Mouse (Mus musculus) urinary bladder, adult 2 months (tissue): ENCODE data around the gene Defa32. TPM values are rescaled to one million over a fixed set of nuclear protein-coding genes. Genes with fewer than 3 reads are reported as not detected.
"Not testable (repeated sequence)": the region's sequence is repeated elsewhere in the genome, so short reads cannot be mapped to it uniquely, and the experiment has no call there.

Source experiments
- DNase-seq: peaks from one replicate; pipeline ENCODE4 v3.0.0; 2022; ENCODE audit warnings: low spot score
- polyA plus RNA-seq: library from polyadenylated mRNA; depleted of rRNA; stranded (reverse); fragments of >200 nt; gene quantifications from 2 replicates; pipeline ENCODE4 v1.2.3, GENCODE M21; 2012; rRNA removed

Defa32 gene
- polyA plus RNA-seq = not detected in 2 replicates

DNA sequence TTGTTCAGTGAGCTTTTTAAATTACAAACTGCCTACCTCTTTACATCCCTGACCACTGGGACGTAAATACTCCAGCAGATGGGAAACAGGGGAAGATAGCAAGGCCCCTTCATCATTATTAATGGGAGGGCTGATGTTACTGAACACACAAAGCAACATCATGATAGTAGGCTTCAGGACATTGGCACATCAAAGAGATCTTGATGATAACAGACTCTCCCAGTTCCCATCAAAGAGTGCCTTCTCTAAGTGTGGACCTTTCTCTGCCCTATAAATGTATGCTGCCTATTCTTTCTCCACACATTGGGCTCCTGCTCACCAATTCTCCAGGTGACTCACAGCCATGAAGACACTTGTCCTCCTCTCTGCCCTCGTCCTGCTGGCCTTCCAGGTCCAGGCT is at the start of gene Defa32:
Gene Defa32 (plus strand): TSS at position 301 of the 400 bp plus-strand sequence.
- not testable (repeated sequence) for DNase-seq

DNA sequence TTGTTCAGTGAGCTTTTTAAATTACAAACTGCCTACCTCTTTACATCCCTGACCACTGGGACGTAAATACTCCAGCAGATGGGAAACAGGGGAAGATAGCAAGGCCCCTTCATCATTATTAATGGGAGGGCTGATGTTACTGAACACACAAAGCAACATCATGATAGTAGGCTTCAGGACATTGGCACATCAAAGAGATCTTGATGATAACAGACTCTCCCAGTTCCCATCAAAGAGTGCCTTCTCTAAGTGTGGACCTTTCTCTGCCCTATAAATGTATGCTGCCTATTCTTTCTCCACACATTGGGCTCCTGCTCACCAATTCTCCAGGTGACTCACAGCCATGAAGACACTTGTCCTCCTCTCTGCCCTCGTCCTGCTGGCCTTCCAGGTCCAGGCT is 19.9 kb upstream of the Defa32 start, which contains the start of gene Defa20:
Gene Defa20 (plus strand): TSS at position 301 of the 400 bp plus-strand sequence.
- DNase-seq = not testable (repeated sequence)

- DNase-seq = not testable (repeated sequence)
These were observed 36.3 kb downstream of the Defa32 start, which contains the start of gene Defa37 for GRCm38 (mm10) chr8:21565086-21565485. Defa37 (plus strand) TSS chr8:21565386.

Other genes with a start within 250 kb of the Defa32 start
- gene Defa27, start 213.5 kb upstream of the Defa32 start, polyA plus RNA-seq = not detected in 2 replicates
- not detected in 2 replicates for gene Defa29, start 202.0 kb upstream of the Defa32 start, polyA plus RNA-seq
- not detected in 2 replicates for gene Defa2, start 150.5 kb upstream of the Defa32 start, polyA plus RNA-seq
- gene Defa33, start 137.2 kb upstream of the Defa32 start, polyA plus RNA-seq = not detected in 2 replicates
- not detected in 2 replicates for gene Defa36, start 101.6 kb upstream of the Defa32 start, polyA plus RNA-seq
- not detected in 2 replicates for gene Gm7849, start 72.5 kb upstream of the Defa32 start, polyA plus RNA-seq
- not detected in 2 replicates for gene Defa20, start 19.8 kb upstream of the Defa32 start, polyA plus RNA-seq
- not detected in 2 replicates for gene Defa37, start 36.4 kb downstream of the Defa32 start, polyA plus RNA-seq
- gene Defa28, start 54.0 kb downstream of the Defa32 start, polyA plus RNA-seq = not detected in 2 replicates
- not detected in 2 replicates for gene Gm7861, start 65.5 kb downstream of the Defa32 start, polyA plus RNA-seq
- not detected in 2 replicates for gene Defa26, start 89.2 kb downstream of the Defa32 start, polyA plus RNA-seq
- not detected in 2 replicates for gene Defa17, start 126.7 kb downstream of the Defa32 start, polyA plus RNA-seq
- not detected in 2 replicates for gene Defa34, start 136.8 kb downstream of the Defa32 start, polyA plus RNA-seq
- gene AY761184, start 174.6 kb downstream of the Defa32 start, polyA plus RNA-seq = not detected in 2 replicates
- gene Defa24, start 205.5 kb downstream of the Defa32 start, polyA plus RNA-seq = not detected in 2 replicates